Comparison of ENCODE assay signal across 15 mouse cellular contexts in the genomic region with DNA sequence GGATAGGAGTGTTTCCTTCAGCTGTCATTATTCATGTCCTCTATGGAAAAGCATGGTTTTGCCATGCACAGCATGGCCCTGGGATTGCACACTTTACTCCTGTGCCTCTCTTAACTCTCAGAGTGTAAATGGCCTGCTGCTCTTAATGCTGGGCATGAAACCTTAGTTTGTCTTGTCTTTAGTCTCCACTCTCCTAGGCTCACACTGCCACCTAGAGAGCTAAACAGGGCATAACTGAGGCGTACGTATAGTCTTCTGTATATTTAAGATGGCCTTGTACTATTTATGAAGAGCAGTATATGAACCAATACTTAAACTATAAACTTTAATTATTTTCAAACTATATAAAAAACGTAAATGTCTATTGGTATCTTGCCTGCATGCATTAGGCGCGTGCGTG.
DNase-seq lines count a peak whose midpoint lies in the region; ATAC-seq and TF ChIP-seq lines count a peak whose summit lies in the region.
"Had no signal": no experiment of that assay in that cellular context is flagged by ENCODE, and none has a peak within 500 bp of the region (broad histone marks: within the 10 kb centered on the region; RNA-seq: fewer than 3 reads in every experiment).

No protein-coding gene starts in this region.

- TF ChIP-seq EP300 in heart, adult 2 months (IDR thresholded peaks at IDR 0.05; ENCODE audit: insufficient read depth, low read depth, low read length) = no peak

- no peaks in the 10 kb centered on the region for H3K4me1 ChIP-seq in heart, adult 2 months (ENCODE audit: control insufficient read depth, insufficient read depth, low read length)
- no peaks in the 10 kb centered on the region for H3K4me1 ChIP-seq in lung, embryonic 14.5 days (ENCODE audit: insufficient read depth)
- no peaks in the 10 kb centered on the region for H3K4me1 ChIP-seq in E14TG2a.4 (replicated peaks; ENCODE audit: low read depth, low read length)
- H3K4me1 ChIP-seq: heart, embryonic 12.5 days; liver, embryonic 13.5 days; neural tube, embryonic 13.5 days had no signal

- no peaks in the 10 kb centered on the region for H3K9me3 ChIP-seq in lung, embryonic 14.5 days (ENCODE audit: low read depth, low read length)
- H3K9me3 ChIP-seq in E14TG2a.4 (ENCODE audit: low read length) = no peaks in the 10 kb centered on the region
- H3K9me3 ChIP-seq: heart, embryonic 12.5 days; liver, embryonic 13.5 days; neural tube, embryonic 13.5 days had no signal

- no peak overlapping the region for H3K4me3 ChIP-seq in heart, adult 2 months
- H3K4me3 ChIP-seq in lung, embryonic 14.5 days (ENCODE audit: low read depth, low read length) = no peak overlapping the region
- no peak overlapping the region for H3K4me3 ChIP-seq in E14TG2a.4 (replicated peaks; ENCODE audit: low read length)
- H3K4me3 ChIP-seq: heart, embryonic 12.5 days; liver, embryonic 13.5 days; neural tube, embryonic 13.5 days had no signal

- no peaks in the 10 kb centered on the region for H3K79me2 ChIP-seq in heart, adult 2 months (replicated peaks; ENCODE audit: control insufficient read depth, insufficient read depth, low read length)

- DNase-seq in heart, adult 2 months = no peak
- no peak for DNase-seq in heart, postnatal 36 days
- peak; percentile 56 for DNase-seq in lung, embryonic 14.5 days
- DNase-seq in lung, adult 18-20 months = no peak
- peak; percentile 33 for DNase-seq in induced T-regulatory cell, adult 2 months (ENCODE audit: low read depth)
- no peak for DNase-seq in cerebellum, postnatal 14 days
- no peak for DNase-seq in cerebellum, adult 8-10 months
- DNase-seq: cerebellum, postnatal 10 days; kidney, adult 9 months; liver, embryonic 13.5 days; lung, postnatal 4 days; right cerebral cortex, postnatal 4 days had no signal

- TF ChIP-seq POLR2A in heart, adult 2 months (IDR thresholded peaks at IDR 0.05; ENCODE audit: insufficient read depth, low read depth, low read length) = no peak

- no peaks in the 10 kb centered on the region for H3K27me3 ChIP-seq in heart, adult 2 months (ENCODE audit: control insufficient read depth, insufficient read depth, low read length)
- no peaks in the 10 kb centered on the region for H3K27me3 ChIP-seq in lung, embryonic 14.5 days (ENCODE audit: insufficient read depth, low read length)
- 0 out of 2 replicates have a peak, but pooled peaks cover 4% of the 10 kb centered on the region for H3K27me3 ChIP-seq in E14TG2a.4 (ENCODE audit: insufficient read depth, low read length)
- H3K27me3 ChIP-seq: heart, embryonic 12.5 days; liver, embryonic 13.5 days; neural tube, embryonic 13.5 days had no signal

- intact Hi-C loops in heart, adult 2 months (cut with DNase I) = no loop called here
- intact Hi-C loops in heart, postnatal 36 days (cut with DNase I) = no loop called here

- peak; percentile 27; the same call in 1 of the 2 replicates for TF ChIP-seq CTCF in heart, adult 2 months (IDR thresholded peaks at IDR 0.05)
- peak; percentile 45 for TF ChIP-seq CTCF in lung, embryonic 14.5 days (IDR thresholded peaks at IDR 0.05; ENCODE audit: low read depth)
- TF ChIP-seq CTCF in E14TG2a.4 (conservative IDR thresholded peaks at IDR 0.05; ENCODE audit: low read length) = peak; percentile 45; the same call in 1 of the 2 replicates

- H3K4me2 ChIP-seq in lung, embryonic 14.5 days = no peak overlapping the region
- H3K4me2 ChIP-seq: heart, embryonic 12.5 days; liver, embryonic 13.5 days; neural tube, embryonic 13.5 days had no signal

- no peak for ATAC-seq in lung, embryonic 14.5 days (ENCODE audit: insufficient read depth)

- WGBS in heart, adult 2 months = 92% methylated on average over 6 of the region's 6 CpGs
- 90% methylated on average over 6 of the region's 6 CpGs for WGBS in lung, embryonic 14.5 days

- no peak overlapping the region for H3K9ac ChIP-seq in heart, adult 2 months (ENCODE audit: low read depth, low read length)
- H3K9ac ChIP-seq in lung, embryonic 14.5 days = no peak overlapping the region
- H3K9ac ChIP-seq: heart, embryonic 12.5 days; liver, embryonic 13.5 days; neural tube, embryonic 13.5 days had no signal

- H3K27ac ChIP-seq in heart, adult 2 months = no peak overlapping the region
- no peak overlapping the region for H3K27ac ChIP-seq in lung, embryonic 14.5 days (ENCODE audit: low read depth)
- H3K27ac ChIP-seq: liver, embryonic 13.5 days; neural tube, embryonic 13.5 days had no signal

- H3K36me3 ChIP-seq in heart, adult 2 months (ENCODE audit: control insufficient read depth, insufficient read depth, low read length) = no peaks in the 10 kb centered on the region
- no peaks in the 10 kb centered on the region for H3K36me3 ChIP-seq in lung, embryonic 14.5 days (ENCODE audit: insufficient read depth)
- no peaks in the 10 kb centered on the region for H3K36me3 ChIP-seq in E14TG2a.4 (ENCODE audit: insufficient read depth, low read length)
- H3K36me3 ChIP-seq: heart, embryonic 12.5 days; liver, embryonic 13.5 days; neural tube, embryonic 13.5 days had no signal

Comparison
In these comparisons a context has a peak if more than half of its experiments do, and no peak if none do; other contexts are left out.
1. DNase-seq: peak in lung, embryonic 14.5 days (single experiment) and induced T-regulatory cell, adult 2 months (single experiment); none in heart, adult 2 months (0 of 2), heart, postnatal 36 days (0 of 2), lung, adult 18-20 months (0 of 2), cerebellum, postnatal 14 days (0 of 2) and cerebellum, adult 8-10 months (single experiment).
2. Peak in every context shown above with its lines, with median percentiles within 50 percentile points of each other: CTCF ChIP-seq.